19 mouse cellular contexts compared by ENCODE assay signal in the genomic region with DNA sequence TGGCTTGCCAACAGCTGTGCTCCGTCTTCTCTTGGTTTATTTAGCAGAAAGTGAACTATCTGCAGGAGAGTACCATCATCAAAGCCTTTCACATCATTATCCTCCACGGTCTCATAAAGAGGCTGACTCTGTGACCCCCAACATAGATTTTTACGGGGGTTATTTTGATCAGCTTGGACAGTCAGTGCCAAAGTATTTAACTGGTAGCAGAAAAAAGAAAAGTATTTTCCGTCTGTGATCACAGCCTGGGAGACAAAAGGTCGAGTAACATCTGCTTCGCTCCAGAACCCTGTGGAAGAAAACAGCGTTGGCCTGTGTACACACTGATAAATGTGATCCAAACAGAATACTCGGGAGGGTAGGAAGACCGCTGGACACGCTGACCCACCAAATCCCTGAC. TPM values are rescaled to one million over a fixed set of nuclear protein-coding genes. Genes with fewer than 3 reads are reported as not detected.
DNase-seq lines count a peak whose midpoint lies in the region; ATAC-seq and TF ChIP-seq lines count a peak whose summit lies in the region.
"Had no signal": no experiment of that assay in that cellular context is flagged by ENCODE, and none has a peak within 500 bp of the region (broad histone marks: within the 10 kb centered on the region; RNA-seq: fewer than 3 reads in every experiment).

No protein-coding gene starts in this region.

- no peak for TF ChIP-seq POLR2A in lung, adult 2 months (IDR thresholded peaks at IDR 0.05; ENCODE audit: borderline replicate concordance, extremely low read depth, low read depth, low read length)

- no peak overlapping the region for H3K9ac ChIP-seq in kidney, embryonic 15.5 days
- H3K9ac ChIP-seq in liver, postnatal 0 days (replicated peaks) = no peak overlapping the region
- H3K9ac ChIP-seq: embryonic facial prominence, embryonic 15.5 days; forebrain, embryonic 15.5 days; hindbrain, embryonic 14.5 days; midbrain, embryonic 15.5 days; stomach, embryonic 15.5 days had no signal

- no peak overlapping the region for H3K4me3 ChIP-seq in kidney, embryonic 15.5 days (replicated peaks)
- H3K4me3 ChIP-seq in lung, adult 2 months (replicated peaks; ENCODE audit: extremely low read depth, low read depth, low read length) = no peak overlapping the region
- no peak overlapping the region for H3K4me3 ChIP-seq in liver, postnatal 0 days (ENCODE audit: low read depth, low read length)
- H3K4me3 ChIP-seq: embryonic facial prominence, embryonic 15.5 days; forebrain, embryonic 15.5 days; left cerebral cortex, adult 2 months; midbrain, embryonic 15.5 days; stomach, embryonic 15.5 days had no signal

- DNase-seq in kidney, adult 18-20 months = no peak
- DNase-seq in lung, adult 18-20 months = peak; percentile 5 to 15
- DNase-seq in lung, adult 2 months = no peak
- DNase-seq in lung, postnatal 14 days = peak; percentile 13
- no peak for DNase-seq in urinary bladder, adult 18-20 months (ENCODE audit: low spot score in 2 of 2)
- DNase-seq in liver, postnatal 0 days = no peak
- DNase-seq: adrenal gland, postnatal 14 days; cerebellum, adult 9-11 months; heart, postnatal 4 days; right cerebral cortex, postnatal 4 days; thymus, postnatal 36 days had no signal

- H3K4me2 ChIP-seq in kidney, embryonic 15.5 days = no peak overlapping the region
- H3K4me2 ChIP-seq in liver, postnatal 0 days (ENCODE audit: low read depth, low read length) = no peak overlapping the region
- H3K4me2 ChIP-seq: embryonic facial prominence, embryonic 15.5 days; forebrain, embryonic 15.5 days; hindbrain, embryonic 14.5 days; midbrain, embryonic 15.5 days; stomach, embryonic 15.5 days had no signal

- 39% methylated on average over 10 of the region's 10 CpGs for WGBS in kidney, embryonic 15.5 days
- 53% methylated on average over 10 of the region's 10 CpGs for WGBS in lung, adult 2 months
- 84% methylated on average over 10 of the region's 10 CpGs for WGBS in liver, postnatal 0 days (ENCODE audit: insufficient replicate concordance)

- H3K36me3 ChIP-seq in kidney, embryonic 15.5 days = peaks cover 70% of the 10 kb centered on the region
- H3K36me3 ChIP-seq in liver, postnatal 0 days (replicated peaks; ENCODE audit: insufficient read depth, low read length) = peaks cover 56% of the 10 kb centered on the region

- 0 out of 2 replicates have a peak overlapping the region, but pooled peaks have one; percentile 45 for H3K27ac ChIP-seq in kidney, embryonic 15.5 days
- no peak overlapping the region for H3K27ac ChIP-seq in liver, postnatal 0 days (ENCODE audit: low read depth)
- H3K27ac ChIP-seq: embryonic facial prominence, embryonic 15.5 days; forebrain, embryonic 15.5 days; hindbrain, embryonic 14.5 days; left cerebral cortex, adult 2 months; midbrain, embryonic 15.5 days; stomach, embryonic 15.5 days had no signal

- no peaks in the 10 kb centered on the region for H3K27me3 ChIP-seq in kidney, embryonic 15.5 days
- no peaks in the 10 kb centered on the region for H3K27me3 ChIP-seq in liver, postnatal 0 days (ENCODE audit: insufficient read depth, low read length)
- H3K27me3 ChIP-seq: embryonic facial prominence, embryonic 15.5 days; forebrain, embryonic 15.5 days; midbrain, embryonic 15.5 days; stomach, embryonic 15.5 days had no signal

- peak; percentile 81 for ATAC-seq in kidney, embryonic 15.5 days (replicated peaks; ENCODE audit: low FRiP score)
- ATAC-seq in liver, postnatal 0 days = no peak
- ATAC-seq: forebrain, embryonic 15.5 days; inflammation-experienced regulatory T-cells, adult 6 months; midbrain, embryonic 15.5 days had no signal

- no peak for TF ChIP-seq EP300 in liver, postnatal 0 days (IDR thresholded peaks at IDR 0.05; ENCODE audit: low read depth)

- H3K9me3 ChIP-seq in kidney, embryonic 15.5 days (replicated peaks) = no peaks in the 10 kb centered on the region
- H3K9me3 ChIP-seq in liver, postnatal 0 days (ENCODE audit: low read length) = no peaks in the 10 kb centered on the region
- H3K9me3 ChIP-seq: embryonic facial prominence, embryonic 15.5 days; forebrain, embryonic 15.5 days; midbrain, embryonic 15.5 days; stomach, embryonic 15.5 days had no signal

- TF ChIP-seq CTCF in lung, adult 2 months (IDR thresholded peaks at IDR 0.05; ENCODE audit: insufficient read depth, low read length) = no peak
- no peak for TF ChIP-seq CTCF in liver, postnatal 0 days (IDR thresholded peaks at IDR 0.05; ENCODE audit: low read depth)

- H3K4me1 ChIP-seq in kidney, embryonic 15.5 days = no peaks in the 10 kb centered on the region; the same call in 1 of the 2 replicates
- no peaks in the 10 kb centered on the region for H3K4me1 ChIP-seq in lung, adult 2 months (ENCODE audit: control insufficient read depth, insufficient read depth, low read length)
- no peaks in the 10 kb centered on the region for H3K4me1 ChIP-seq in liver, postnatal 0 days (ENCODE audit: insufficient read depth)
- H3K4me1 ChIP-seq: embryonic facial prominence, embryonic 15.5 days; stomach, embryonic 15.5 days had no signal

RNA-seq across cellular contexts. Expression of gene B430218F22Rik, which starts 6.0 kb away (rescaled TPM):
- polyA plus RNA-seq in kidney, embryonic 15.5 days (2015; fragmentation: Nextera tagmentation; extraction: Ambion mirVana) = 0.99 and 1.1 TPM in 2 replicates
- not detected in 2 replicates for polyA plus RNA-seq in lung, adult 2 months (2012; rRNA removed)
- polyA plus RNA-seq in liver, postnatal 0 days (2015; fragmentation: Nextera tagmentation; extraction: Ambion mirVana) = 0.65 and 1.0 TPM in 2 replicates

RNA-seq across cellular contexts. Expression of gene Mrps30, which starts 6.7 kb away (rescaled TPM):
- polyA plus RNA-seq in kidney, embryonic 15.5 days (2015; fragmentation: Nextera tagmentation; extraction: Ambion mirVana) = 32.2 and 33.4 TPM in 2 replicates
- 12.3 and 17.3 TPM in 2 replicates for polyA plus RNA-seq in lung, adult 2 months (2012; rRNA removed)
- polyA plus RNA-seq in liver, postnatal 0 days (2015; fragmentation: Nextera tagmentation; extraction: Ambion mirVana) = 16.9 and 18.4 TPM in 2 replicates

Comparison
In these comparisons a context has a peak if more than half of its experiments do, and no peak if none do; other contexts are left out.
1. DNase-seq: peak in lung, adult 18-20 months (2 of 2) and lung, postnatal 14 days (single experiment); none in kidney, adult 18-20 months (single experiment), lung, adult 2 months (single experiment), urinary bladder, adult 18-20 months (0 of 2) and liver, postnatal 0 days (single experiment).